Mouse (Mus musculus): ENCODE data around the gene Cxcr5. TPM values are rescaled to one million over a fixed set of nuclear protein-coding genes. Genes with fewer than 3 reads are reported as not detected.

Gene Cxcr5
- 0.18 TPM in 1 of 2 replicates, not detected in the other for total RNA-seq (2021)
- long read RNA-seq, result 0 reads

GRCm38 (mm10) chr9:44561597-44561996, at the start of gene Cxcr5:
Gene Cxcr5 (minus strand): TSS chr9:44561877.
- no peak for DNase-seq

- DNase-seq, result no peak
These were observed 48.7 kb upstream of the Cxcr5 start for GRCm38 (mm10) chr9:44610371-44610770.

GRCm38 (mm10) chr9:44607306-44607705, 45.6 kb upstream of the Cxcr5 start:
- no peak for DNase-seq

GRCm38 (mm10) chr9:44606646-44607045, 45.0 kb upstream of the Cxcr5 start:
- no peak for DNase-seq

GRCm38 (mm10) chr9:44605616-44606165, 44.0 kb upstream of the Cxcr5 start:
- DNase-seq, result no peak

GRCm38 (mm10) chr9:44604779-44605615, 43.3 kb upstream of the Cxcr5 start, which contains the start of gene Ddx6:
Gene Ddx6 (plus strand): TSS chr9:44604892.
- DNase-seq, result peak; percentile 78

GRCm38 (mm10) chr9:44604290-44604778, 42.7 kb upstream of the Cxcr5 start:
- peak; percentile 80 for DNase-seq

GRCm38 (mm10) chr9:44603454-44604289, 42.0 kb upstream of the Cxcr5 start:
- DNase-seq, result peak; percentile 39

- DNase-seq, result no peak
These were observed 41.1 kb upstream of the Cxcr5 start for GRCm38 (mm10) chr9:44602766-44603165.

- DNase-seq, result no peak
These were observed 39.1 kb upstream of the Cxcr5 start for GRCm38 (mm10) chr9:44600801-44601200.

- DNase-seq, result no peak
These were observed 37.9 kb upstream of the Cxcr5 start for GRCm38 (mm10) chr9:44599616-44600015.

GRCm38 (mm10) chr9:44598899-44599495, 37.3 kb upstream of the Cxcr5 start:
- peak; percentile 55 for DNase-seq

- DNase-seq, result no peak
These were observed 36.1 kb upstream of the Cxcr5 start for GRCm38 (mm10) chr9:44597742-44598141.

- no peak for DNase-seq
These were observed 33.9 kb upstream of the Cxcr5 start for GRCm38 (mm10) chr9:44595537-44595930.

GRCm38 (mm10) chr9:44594901-44595536, 33.3 kb upstream of the Cxcr5 start:
- DNase-seq, result no peak

- no peak for DNase-seq
These were observed 32.2 kb upstream of the Cxcr5 start for GRCm38 (mm10) chr9:44593886-44594285.

GRCm38 (mm10) chr9:44593221-44593620, 31.5 kb upstream of the Cxcr5 start:
- DNase-seq, result no peak

- no peak for DNase-seq
These were observed 30.0 kb upstream of the Cxcr5 start for GRCm38 (mm10) chr9:44591595-44592188.

GRCm38 (mm10) chr9:44590969-44591368, 29.3 kb upstream of the Cxcr5 start:
- DNase-seq, result no peak

GRCm38 (mm10) chr9:44589095-44589494, 27.4 kb upstream of the Cxcr5 start:
- no peak for DNase-seq

- no peak for DNase-seq
These were observed 26.9 kb upstream of the Cxcr5 start for GRCm38 (mm10) chr9:44588605-44589004.
